Mouse (Mus musculus) cerebellum, adult 9-10 months (tissue): Measurements from ENCODE around the gene Eppin.

Experiments
- DNase-seq: peaks from one replicate; pipeline ENCODE4 v3.0.0; 2022

The Eppin gene

GRCm38 (mm10) chr2:164558991-164559645 lies 34.3 kb downstream of the Eppin start:
- no peak for DNase-seq

DNA sequence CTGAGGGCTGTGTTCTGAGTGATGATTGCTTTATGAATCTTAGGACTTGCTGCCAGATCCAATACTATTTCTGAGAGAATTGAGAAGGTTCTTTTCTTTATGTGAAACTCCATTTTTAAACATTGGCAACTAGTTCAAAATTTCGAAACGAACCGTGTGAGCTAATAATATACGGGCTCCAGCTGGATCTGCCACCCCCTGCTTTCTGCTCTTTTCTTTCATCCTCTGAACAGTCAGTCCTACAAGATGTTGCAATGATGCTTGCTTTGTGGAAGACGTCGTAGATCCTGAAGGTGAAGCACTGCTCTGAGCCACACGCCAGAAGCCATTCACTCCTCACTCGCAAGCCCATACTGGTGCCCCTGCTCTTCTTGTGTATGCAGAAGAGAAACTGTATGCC lies 35.0 kb downstream of the Eppin start:
- no peak for DNase-seq

GRCm38 (mm10) chr2:164551502-164551901 lies 41.9 kb downstream of the Eppin start:
- no peak for DNase-seq

DNA sequence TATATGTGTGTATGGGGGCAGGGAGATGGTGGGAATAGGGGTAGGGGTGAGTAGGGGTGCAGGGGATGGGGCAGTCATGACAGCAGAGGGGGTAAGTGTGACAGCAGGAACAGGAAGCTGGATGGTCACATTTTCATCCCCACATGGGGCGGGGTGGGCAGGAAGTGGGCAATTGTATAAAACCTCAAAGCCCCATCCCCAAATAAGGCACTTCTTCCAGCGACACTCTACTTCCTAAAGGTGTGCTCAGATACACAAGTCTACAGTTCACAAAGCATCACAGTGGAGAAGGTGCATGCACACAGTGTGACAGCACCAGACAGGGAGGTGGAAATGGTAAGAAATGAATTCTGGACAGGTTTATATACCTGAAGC lies 42.5 kb downstream of the Eppin start:
- DNase-seq = no peak

DNA sequence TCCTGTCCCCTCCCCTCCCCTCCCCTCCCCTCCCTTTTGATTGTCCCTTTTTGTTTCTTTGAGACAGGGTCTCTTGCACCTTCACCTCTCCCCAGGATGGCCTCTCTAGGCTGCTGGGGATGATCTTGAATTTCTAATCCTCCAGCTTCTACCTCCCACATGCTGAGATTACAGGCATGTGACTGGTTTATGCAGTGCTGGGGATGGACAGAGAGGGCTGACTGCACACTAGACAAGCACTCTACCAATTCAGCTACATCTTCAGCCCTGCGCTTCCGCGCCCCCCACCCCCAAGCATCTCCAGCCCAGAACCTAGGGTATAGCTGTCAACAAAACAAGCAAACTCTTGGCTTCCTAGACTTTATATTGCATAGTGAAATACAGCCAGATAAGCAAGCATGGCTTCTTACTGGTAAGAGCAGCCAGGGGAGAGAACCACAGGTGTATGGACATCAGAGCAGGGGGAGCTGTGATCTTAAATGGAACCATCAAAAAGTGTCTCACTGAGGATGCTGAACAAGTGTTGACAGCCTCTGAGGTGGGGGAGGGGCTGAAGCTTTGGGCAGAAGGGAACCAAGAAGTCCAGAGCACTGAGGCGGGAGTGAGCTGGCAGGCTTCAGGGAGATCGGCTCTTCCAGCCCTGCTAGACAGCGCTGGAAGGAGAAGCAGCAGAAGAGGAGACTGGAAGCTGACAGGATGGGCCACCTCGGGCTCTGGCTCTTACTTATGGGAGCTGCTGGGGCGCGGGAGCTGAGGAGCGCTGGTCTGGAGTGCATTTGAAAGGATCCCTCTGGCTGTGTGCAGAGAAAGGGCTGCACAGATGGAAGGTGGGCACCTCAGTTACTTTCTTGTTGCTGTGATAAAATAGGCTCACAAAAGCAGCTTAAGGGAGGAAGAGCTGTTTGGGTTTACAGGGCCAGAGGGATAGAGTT lies 43.2 kb downstream of the Eppin start:
- DNase-seq = no peak

DNA sequence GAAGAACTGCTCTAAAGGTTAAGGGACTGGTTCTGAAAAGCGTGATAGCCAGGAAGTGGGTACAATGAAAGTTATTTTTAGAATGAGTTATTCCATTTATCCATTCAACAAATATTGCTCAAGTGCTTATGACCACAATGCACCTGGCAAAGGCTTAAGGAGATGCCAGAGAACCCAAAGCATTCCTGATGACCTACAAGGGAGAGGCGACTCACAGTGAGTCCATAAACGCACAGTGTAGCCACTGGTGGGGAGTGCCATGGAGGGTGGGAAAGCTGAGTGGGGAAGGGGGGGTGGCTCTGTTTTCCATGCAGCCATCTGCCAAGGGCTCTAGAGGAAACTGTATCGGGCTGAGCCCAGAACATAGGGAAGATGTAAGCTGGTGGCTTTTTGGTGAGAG lies 44.1 kb downstream of the Eppin start:
- DNase-seq = no peak

- no peak for DNase-seq
These were observed 48.8 kb downstream of the Eppin start for GRCm38 (mm10) chr2:164544454-164545097.

DNA sequence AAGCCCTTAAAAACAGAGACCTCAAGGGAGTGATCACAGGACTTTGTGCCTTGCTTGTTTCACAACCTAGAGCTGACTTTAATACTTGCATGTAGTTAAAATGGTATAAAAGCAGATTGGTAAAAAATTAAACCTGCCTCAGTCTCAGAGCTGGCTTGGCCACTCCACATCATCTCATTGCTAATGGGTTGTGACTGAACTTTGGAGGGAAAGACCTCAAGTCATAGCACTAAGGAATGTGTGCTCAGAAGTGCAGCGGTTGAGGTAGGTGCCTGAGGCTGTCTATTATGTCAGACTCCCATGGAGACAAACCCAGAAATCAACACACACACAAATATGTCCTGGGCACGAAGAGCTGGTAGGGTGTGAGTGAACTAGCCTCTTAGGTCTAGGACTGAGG lies 49.6 kb downstream of the Eppin start:
- DNase-seq = no peak

GRCm38 (mm10) chr2:164542598-164542997 lies 50.8 kb downstream of the Eppin start:
- DNase-seq = no peak

- no peak for DNase-seq
These were observed 51.3 kb downstream of the Eppin start for GRCm38 (mm10) chr2:164542132-164542531.

DNA sequence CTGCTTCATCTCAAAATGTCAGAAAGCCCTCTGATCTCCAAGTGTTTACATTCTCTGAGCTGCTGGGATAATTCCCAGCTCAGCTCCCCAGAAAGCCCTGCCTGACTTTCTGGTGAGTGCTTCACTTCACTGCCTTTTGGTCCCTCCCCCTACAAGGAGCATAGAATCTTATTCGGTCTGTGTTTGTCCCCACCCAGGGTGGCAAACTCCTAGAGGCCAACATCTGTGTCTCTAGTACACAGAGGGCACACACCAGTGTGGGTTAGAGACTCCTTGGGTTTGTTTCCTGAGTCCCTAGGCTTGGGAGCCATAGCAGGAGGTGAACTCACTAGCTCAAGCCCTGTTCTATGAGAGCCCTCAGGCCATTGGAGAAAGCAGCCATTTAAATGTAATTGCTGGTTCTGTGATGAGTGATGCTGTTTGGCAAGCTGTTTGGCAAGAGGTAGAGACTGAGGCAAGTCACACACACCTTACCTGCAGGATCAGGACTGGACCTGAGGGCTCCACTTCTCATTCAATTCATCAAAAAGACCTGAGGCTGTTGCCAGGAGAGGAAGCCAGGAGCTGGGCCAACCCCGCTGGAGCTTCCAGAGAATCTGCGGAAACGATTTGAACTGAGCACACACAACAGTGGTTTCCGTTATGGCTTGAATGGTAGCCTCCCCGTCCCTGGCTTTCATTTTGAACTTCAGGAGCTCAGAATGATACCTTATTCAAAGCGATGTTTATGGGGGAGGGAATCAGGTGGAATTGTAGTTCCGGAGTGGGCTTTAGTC lies 52.6 kb downstream of the Eppin start:
- no peak for DNase-seq
